Mouse (Mus musculus): ENCODE results near the gene Ubr2.

Ubr2 gene

GRCm38 (mm10) chr17:46929277-46929676, 81.1 kb downstream of the Ubr2 start:
- DNase-seq (ENCODE audit: low read depth in 1 of 2, low spot score in 2 of 2) = no peak

- no peak for DNase-seq (ENCODE audit: low read depth in 1 of 2, low spot score in 2 of 2)
Observed at GRCm38 (mm10) chr17:46927781-46928180, 82.6 kb downstream of the Ubr2 start.

GRCm38 (mm10) chr17:46926941-46927340, 83.4 kb downstream of the Ubr2 start:
- DNase-seq (ENCODE audit: low read depth in 1 of 2, low spot score in 2 of 2) = no peak

- no peak for DNase-seq (ENCODE audit: low read depth in 1 of 2, low spot score in 2 of 2)
Observed at GRCm38 (mm10) chr17:46926192-46926591, 84.2 kb downstream of the Ubr2 start.

GRCm38 (mm10) chr17:46920855-46921254, 89.5 kb downstream of the Ubr2 start:
- no peak for DNase-seq (ENCODE audit: low read depth in 1 of 2, low spot score in 2 of 2)

GRCm38 (mm10) chr17:46918951-46919350, 91.4 kb downstream of the Ubr2 start:
- no peak for DNase-seq (ENCODE audit: low read depth in 1 of 2, low spot score in 2 of 2)

GRCm38 (mm10) chr17:46915129-46915528, 95.2 kb downstream of the Ubr2 start:
- DNase-seq (ENCODE audit: low read depth in 1 of 2, low spot score in 2 of 2) = no peak

- DNase-seq (ENCODE audit: low read depth in 1 of 2, low spot score in 2 of 2) = no peak
Observed at GRCm38 (mm10) chr17:46912331-46912730, 98.0 kb downstream of the Ubr2 start.

GRCm38 (mm10) chr17:46910186-46910585, 100.2 kb downstream of the Ubr2 start, which contains the start of gene Prph2:
Gene Prph2 (plus strand): TSS chr17:46910459.
- DNase-seq (ENCODE audit: low read depth in 1 of 2, low spot score in 2 of 2) = no peak

- peak in 1 of 2 experiments; percentile 61 for DNase-seq (ENCODE audit: low read depth in 1 of 2, low spot score in 2 of 2)
Observed at GRCm38 (mm10) chr17:46903876-46904490, 106.4 kb downstream of the Ubr2 start.

GRCm38 (mm10) chr17:46900941-46901340, 109.4 kb downstream of the Ubr2 start:
- DNase-seq (ENCODE audit: low read depth in 1 of 2, low spot score in 2 of 2) = no peak

- no peak for DNase-seq (ENCODE audit: low read depth in 1 of 2, low spot score in 2 of 2)
Observed at GRCm38 (mm10) chr17:46897221-46897950, 113.0 kb downstream of the Ubr2 start.

- DNase-seq (ENCODE audit: low read depth in 1 of 2, low spot score in 2 of 2) = no peak
Observed at GRCm38 (mm10) chr17:46895426-46895825, 114.9 kb downstream of the Ubr2 start.

- DNase-seq (ENCODE audit: low read depth in 1 of 2, low spot score in 2 of 2) = no peak
Observed at GRCm38 (mm10) chr17:46890843-46891594, 119.3 kb downstream of the Ubr2 start.

- DNase-seq (ENCODE audit: low read depth in 1 of 2, low spot score in 2 of 2) = peak; percentile 89 to 91
Observed at GRCm38 (mm10) chr17:46890116-46890815, 120.1 kb downstream of the Ubr2 start, which contains the start of gene Tbcc. Gene Tbcc (plus strand): TSS chr17:46890684.

GRCm38 (mm10) chr17:46889450-46890084, 120.8 kb downstream of the Ubr2 start:
- peak in 1 of 2 experiments; percentile 51 for DNase-seq (ENCODE audit: low read depth in 1 of 2, low spot score in 2 of 2)

- DNase-seq (ENCODE audit: low read depth in 1 of 2, low spot score in 2 of 2) = no peak
Observed at GRCm38 (mm10) chr17:46888511-46889212, 121.7 kb downstream of the Ubr2 start.

- DNase-seq (ENCODE audit: low read depth in 1 of 2, low spot score in 2 of 2) = no peak
Observed at GRCm38 (mm10) chr17:46885910-46886643, 124.3 kb downstream of the Ubr2 start.

- DNase-seq (ENCODE audit: low read depth in 1 of 2, low spot score in 2 of 2) = no peak
Observed at GRCm38 (mm10) chr17:46885218-46885909, 125.0 kb downstream of the Ubr2 start.

Measured in monocyte, adult 2 months (primary cell).